In genomic region chr17:26835956-26836355, GRCm38 (mm10) we compare ENCODE assay signal across 36 mouse cellular contexts. TPM values are rescaled to one million over a fixed set of nuclear protein-coding genes. Genes with fewer than 3 reads are reported as not detected.
A peak's percentile ranks its signal among the peaks of the same experiment; 100 is the strongest.
DNase-seq lines count a peak whose midpoint lies in the region; ATAC-seq and TF ChIP-seq lines count a peak whose summit lies in the region.
"Had no signal": no experiment of that assay in that cellular context is flagged by ENCODE, and none has a peak within 500 bp of the region (broad histone marks: within the 10 kb centered on the region; RNA-seq: fewer than 3 reads in every experiment).

No protein-coding gene starts in this region.

- no peak for TF ChIP-seq EP300 in heart, postnatal 0 days (IDR thresholded peaks at IDR 0.05; ENCODE audit: low read depth)

- no peak for TF ChIP-seq CTCF in heart, postnatal 0 days (IDR thresholded peaks at IDR 0.05; ENCODE audit: low read depth)

- H3K9ac ChIP-seq in heart, embryonic 12.5 days: peak overlapping the region; percentile 95
- peak overlapping the region; percentile 98 for H3K9ac ChIP-seq in heart, postnatal 0 days (replicated peaks; ENCODE audit: low read depth, low read length)
- H3K9ac ChIP-seq: embryonic facial prominence, embryonic 13.5 days; intestine, embryonic 15.5 days; liver, embryonic 14.5 days; midbrain, embryonic 13.5 days; neural tube, embryonic 13.5 days had no signal

- peaks cover 9% of the 10 kb centered on the region; the same call in 1 of the 2 replicates for H3K4me1 ChIP-seq in heart, embryonic 12.5 days (replicated peaks)
- H3K4me1 ChIP-seq in heart, postnatal 0 days (ENCODE audit: control insufficient read depth, insufficient read depth): peaks cover 8% of the 10 kb centered on the region; the same call in 1 of the 2 replicates

- no peak for ATAC-seq in heart, embryonic 12.5 days (ENCODE audit: insufficient number of reproducible peaks, low FRiP score)
- ATAC-seq in heart, postnatal 0 days (ENCODE audit: insufficient read depth, low read depth): no peak
- ATAC-seq: forebrain, embryonic 16.5 days; hindbrain, embryonic 16.5 days; intestine, embryonic 15.5 days; midbrain, embryonic 13.5 days had no signal

- H3K36me3 ChIP-seq in heart, embryonic 12.5 days: peaks cover 51% of the 10 kb centered on the region
- peaks cover 35% of the 10 kb centered on the region; the same call in 1 of the 2 replicates for H3K36me3 ChIP-seq in heart, postnatal 0 days (replicated peaks; ENCODE audit: control insufficient read depth, insufficient read depth, low read length)
- H3K36me3 ChIP-seq: embryonic facial prominence, embryonic 13.5 days; intestine, embryonic 15.5 days; midbrain, embryonic 13.5 days; neural tube, embryonic 13.5 days had no signal

- H3K4me2 ChIP-seq in heart, embryonic 12.5 days: peak overlapping the region; percentile 82
- peak overlapping the region; percentile 74 for H3K4me2 ChIP-seq in heart, postnatal 0 days (ENCODE audit: low read depth, low read length)
- H3K4me2 ChIP-seq: embryonic facial prominence, embryonic 13.5 days; intestine, embryonic 15.5 days; midbrain, embryonic 13.5 days; neural tube, embryonic 13.5 days had no signal

- H3K4me3 ChIP-seq in heart, embryonic 12.5 days: peak overlapping the region; percentile 77
- H3K4me3 ChIP-seq in heart, postnatal 0 days (ENCODE audit: low read depth, low read length): peak overlapping the region; percentile 79
- H3K4me3 ChIP-seq: embryonic facial prominence, embryonic 13.5 days; intestine, embryonic 15.5 days; midbrain, embryonic 13.5 days; neural tube, embryonic 13.5 days had no signal

- intact Hi-C loops in heart, postnatal 25 days (cut with DNase I): no loop called here

- peak; percentile 12 for DNase-seq in embryo, embryonic 10.5 days (ENCODE audit: low spot score)
- DNase-seq in embryo, embryonic 9.5 days (ENCODE audit: extremely low spot score): no peak
- DNase-seq in heart, postnatal 25 days (ENCODE audit: low spot score): no peak
- DNase-seq in ZHBTc4 (ENCODE audit: low read depth, low spot score): peak; percentile 79
- peak; percentile 43 for DNase-seq in heart, postnatal 0 days (ENCODE audit: low spot score)
- DNase-seq in thymus, postnatal 36 days: no peak
- DNase-seq in adrenal gland, postnatal 4 days (ENCODE audit: low spot score in 2 of 2): no peak
- DNase-seq: adrenal gland, adult 8-10 months; cerebellum, adult 8-10 months; cerebellum, postnatal 25 days; kidney, adult 8-10 months; kidney, postnatal 4 days; liver; lung, adult 2 months; lung, postnatal 10 days had no signal

- 32% methylated on average over 8 of the region's 8 CpGs for WGBS in heart, embryonic 12.5 days
- WGBS in heart, postnatal 0 days: 22% methylated on average over 8 of the region's 8 CpGs

- peaks cover 56% of the 10 kb centered on the region for H3K27me3 ChIP-seq in heart, embryonic 12.5 days (replicated peaks)
- H3K27me3 ChIP-seq in heart, postnatal 0 days (ENCODE audit: control insufficient read depth, insufficient read depth, low read length): peaks cover 52% of the 10 kb centered on the region
- H3K27me3 ChIP-seq: CH12.LX had no signal

- peak overlapping the region; percentile 97 for H3K27ac ChIP-seq in heart, embryonic 12.5 days (ENCODE audit: poor library complexity, severe bottlenecking)
- peak overlapping the region; percentile 94 for H3K27ac ChIP-seq in heart, postnatal 0 days (ENCODE audit: low read depth)
- H3K27ac ChIP-seq: embryonic facial prominence, embryonic 13.5 days; intestine, embryonic 15.5 days; kidney, postnatal 0 days; liver, embryonic 14.5 days; macrophage; midbrain, embryonic 13.5 days; neural tube, embryonic 13.5 days had no signal

- peaks cover 2% of the 10 kb centered on the region for H3K9me3 ChIP-seq in heart, embryonic 12.5 days (replicated peaks)
- H3K9me3 ChIP-seq in heart, postnatal 0 days (replicated peaks; ENCODE audit: control insufficient read depth, low read length): no peaks in the 10 kb centered on the region
- H3K9me3 ChIP-seq: intestine, embryonic 15.5 days; midbrain, embryonic 13.5 days; neural tube, embryonic 13.5 days had no signal

RNA-seq across cellular contexts. Expression of gene Nkx2-5, which starts 8.9 kb away (rescaled TPM):
- 200 and 212 TPM in 2 replicates for polyA plus RNA-seq in heart, embryonic 12.5 days (2016; fragmentation: Nextera tagmentation; extraction: Ambion mirVana)
- total RNA-seq in heart, postnatal 25 days (2021): 10 to 100 TPM; 79.5 to 91.8 TPM
- 284 and 346 TPM in 2 replicates for total RNA-seq in heart, postnatal 0 days (2014; rRNA removed; ENCODE audit: low replicate concordance)
- 139 and 155 TPM in 2 replicates for polyA plus RNA-seq in heart, postnatal 0 days (2015; fragmentation: Nextera tagmentation; extraction: Ambion mirVana)
- total RNA-seq in adrenal gland, postnatal 4 days (2021): not detected
- total RNA-seq: adrenal gland, adult 8-10 months; CH12.LX; gastrocnemius, adult 8-10 months; layer of hippocampus, adult 8-10 months; left cerebral cortex, postnatal 10 days; megakaryocyte-erythroid progenitor cell, adult 5-6 weeks had no signal
- polyA plus RNA-seq: forebrain, embryonic 11.5 days; forebrain, embryonic 16.5 days; gonadal fat pad, adult 2 months; hindbrain, embryonic 11.5 days; hindbrain, embryonic 16.5 days; intestine, embryonic 15.5 days; kidney, postnatal 0 days; limb, embryonic 11.5 days; liver, embryonic 14.5 days; macrophage; midbrain, embryonic 13.5 days; testis, adult 2 months; thymus, postnatal 0 days had no signal

RNA-seq across cellular contexts. Expression of gene Bnip1, which starts 55.1 kb away (rescaled TPM):
- polyA plus RNA-seq in heart, embryonic 12.5 days (2016; fragmentation: Nextera tagmentation; extraction: Ambion mirVana): 51.1 and 51.9 TPM in 2 replicates
- 10 to 100 TPM; 26.3 to 28.3 TPM for total RNA-seq in heart, postnatal 25 days (2021)
- total RNA-seq in heart, postnatal 0 days (2014; rRNA removed; ENCODE audit: low replicate concordance): 45.6 and 58.6 TPM in 2 replicates
- 50.5 and 50.9 TPM in 2 replicates for polyA plus RNA-seq in heart, postnatal 0 days (2015; fragmentation: Nextera tagmentation; extraction: Ambion mirVana)
- total RNA-seq in adrenal gland, postnatal 4 days (2021): 10 to 100 TPM; 37.8 to 38.3 TPM

Comparison
In these comparisons a context has a peak if more than half of its experiments do, and no peak if none do; other contexts are left out.
1. DNase-seq: peak in embryo, embryonic 10.5 days (single experiment), ZHBTc4 (single experiment) and heart, postnatal 0 days (single experiment); none in embryo, embryonic 9.5 days (single experiment), heart, postnatal 25 days (single experiment), thymus, postnatal 36 days (0 of 2) and adrenal gland, postnatal 4 days (0 of 2).
2. RNA of gene Nkx2-5, which starts 8.9 kb away (total RNA-seq): 284 to 346 TPM in heart, postnatal 0 days and 79.5 to 91.8 TPM in heart, postnatal 25 days; not detected in adrenal gland, postnatal 4 days; every median in the first group is over 10 times any median in the second.